ENCODE assay signal across 8 mouse cellular contexts in the genomic region with DNA sequence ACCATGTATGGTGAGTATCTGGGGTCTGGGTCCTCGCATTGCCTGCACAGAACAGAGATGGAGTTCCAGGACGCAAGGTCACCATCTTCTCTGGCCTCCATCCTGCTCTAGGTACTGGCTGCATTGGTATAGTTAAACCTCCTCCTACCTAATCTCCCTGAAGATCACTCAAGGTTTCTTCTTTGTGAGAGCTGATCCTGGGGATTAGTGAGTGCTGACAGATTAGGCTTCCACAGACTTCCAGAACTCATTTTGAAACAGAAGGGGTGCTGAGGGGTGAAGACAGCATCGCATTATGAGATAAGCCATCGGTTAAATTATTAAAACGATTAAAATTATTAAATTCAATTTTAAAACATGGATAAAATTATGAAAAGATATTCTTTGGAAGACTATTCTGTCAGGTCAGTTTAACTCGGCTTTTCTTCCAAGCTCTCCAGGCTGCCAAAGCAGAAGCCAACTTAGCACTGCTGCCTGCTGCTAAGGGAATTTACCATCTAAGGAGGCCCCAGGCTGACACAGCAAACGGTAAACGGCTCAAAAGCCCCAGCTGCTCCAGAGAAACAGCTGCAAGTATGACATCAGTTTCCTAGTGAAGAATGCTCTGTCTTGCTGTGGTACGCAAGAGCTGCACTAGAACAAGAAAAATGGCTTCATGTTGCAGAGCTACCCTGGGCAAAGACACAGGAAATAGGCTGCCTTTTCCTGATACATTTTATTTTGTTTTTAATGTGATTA.
A peak's percentile ranks its signal among the peaks of the same experiment; 100 is the strongest.
DNase-seq lines count a peak whose midpoint lies in the region; ATAC-seq and TF ChIP-seq lines count a peak whose summit lies in the region.
"Had no signal": no experiment of that assay in that cellular context is flagged by ENCODE, and none has a peak within 500 bp of the region (broad histone marks: within the 10 kb centered on the region; RNA-seq: fewer than 3 reads in every experiment).

No protein-coding gene starts in this region.

- 0 out of 2 replicates have a peak, but pooled peaks have one; percentile 26 for TF ChIP-seq POLR2A in thymus, adult 2 months (IDR thresholded peaks at IDR 0.05; ENCODE audit: control insufficient read depth, extremely low read depth, insufficient read depth, low read length, poor library complexity)

- no peaks in the 10 kb centered on the region for H3K9me3 ChIP-seq in neural tube, embryonic 11.5 days (ENCODE audit: control insufficient read depth, low read length)
- H3K9me3 ChIP-seq in intestine, embryonic 16.5 days (ENCODE audit: control insufficient read depth, low read length): no peaks in the 10 kb centered on the region
- H3K9me3 ChIP-seq in midbrain, embryonic 11.5 days (ENCODE audit: control insufficient read depth, low read length): no peaks in the 10 kb centered on the region
- H3K9me3 ChIP-seq: limb, embryonic 12.5 days had no signal

- ATAC-seq in neural tube, embryonic 11.5 days (ENCODE audit: insufficient read depth, low FRiP score, low TSS enrichment): no peak
- ATAC-seq in intestine, embryonic 16.5 days: peak; percentile 91
- peak; percentile 30; the same call in 1 of the 2 replicates for ATAC-seq in midbrain, embryonic 11.5 days (ENCODE audit: low FRiP score)

- no peaks in the 10 kb centered on the region for H3K36me3 ChIP-seq in neural tube, embryonic 11.5 days (ENCODE audit: control insufficient read depth, insufficient read depth, low read length)
- no peaks in the 10 kb centered on the region for H3K36me3 ChIP-seq in intestine, embryonic 16.5 days (ENCODE audit: control insufficient read depth, insufficient read depth, low read length)
- no peaks in the 10 kb centered on the region for H3K36me3 ChIP-seq in midbrain, embryonic 11.5 days (ENCODE audit: control insufficient read depth, insufficient read depth, low read length)
- no peaks in the 10 kb centered on the region for H3K36me3 ChIP-seq in thymus, adult 2 months (ENCODE audit: control insufficient read depth, insufficient read depth, low read length)
- H3K36me3 ChIP-seq: limb, embryonic 12.5 days had no signal

- H3K4me3 ChIP-seq in neural tube, embryonic 11.5 days (ENCODE audit: low read depth, low read length): no peak overlapping the region
- H3K4me3 ChIP-seq in intestine, embryonic 16.5 days (ENCODE audit: low read length): no peak overlapping the region
- H3K4me3 ChIP-seq in midbrain, embryonic 11.5 days (ENCODE audit: low read depth, low read length): no peak overlapping the region
- H3K4me3 ChIP-seq in thymus, adult 2 months (ENCODE audit: control insufficient read depth, insufficient read depth, low read length): peak overlapping the region; percentile 51
- H3K4me3 ChIP-seq: limb, embryonic 12.5 days had no signal

- H3K4me1 ChIP-seq in neural tube, embryonic 11.5 days (ENCODE audit: control insufficient read depth, insufficient read depth, low read length): no peaks in the 10 kb centered on the region
- peaks cover 2% of the 10 kb centered on the region; the same call in 1 of the 2 replicates for H3K4me1 ChIP-seq in intestine, embryonic 16.5 days (ENCODE audit: control insufficient read depth, insufficient read depth, low read length)
- H3K4me1 ChIP-seq in midbrain, embryonic 11.5 days (ENCODE audit: control insufficient read depth, insufficient read depth, low read length): no peaks in the 10 kb centered on the region
- H3K4me1 ChIP-seq in thymus, adult 2 months (replicated peaks; ENCODE audit: control insufficient read depth, insufficient read depth, low read length): peaks cover 25% of the 10 kb centered on the region
- H3K4me1 ChIP-seq: limb, embryonic 12.5 days had no signal

- H3K4me2 ChIP-seq in neural tube, embryonic 11.5 days (ENCODE audit: low read depth): no peak overlapping the region
- no peak overlapping the region for H3K4me2 ChIP-seq in intestine, embryonic 16.5 days (ENCODE audit: low read depth, low read length)
- no peak overlapping the region for H3K4me2 ChIP-seq in midbrain, embryonic 11.5 days
- H3K4me2 ChIP-seq: limb, embryonic 12.5 days had no signal

- TF ChIP-seq CTCF in thymus, adult 2 months (IDR thresholded peaks at IDR 0.05; ENCODE audit: borderline replicate concordance, control insufficient read depth, extremely low read depth, insufficient read depth, low read length, poor library complexity): no peak

- no peak overlapping the region for H3K27ac ChIP-seq in neural tube, embryonic 11.5 days (ENCODE audit: low read depth, low read length)
- H3K27ac ChIP-seq in intestine, embryonic 16.5 days (ENCODE audit: low read length): peak overlapping the region; percentile 31; the same call in 1 of the 2 replicates
- no peak overlapping the region for H3K27ac ChIP-seq in midbrain, embryonic 11.5 days (ENCODE audit: low read depth, low read length)
- H3K27ac ChIP-seq in thymus, adult 2 months (ENCODE audit: control insufficient read depth, insufficient read depth, low read length): peak overlapping the region; percentile 98
- H3K27ac ChIP-seq: limb, embryonic 12.5 days had no signal

- DNase-seq in neural tube, embryonic 11.5 days (ENCODE audit: low spot score): peak; percentile 28
- no peak for DNase-seq in neural tube, embryonic 10.5 days (ENCODE audit: extremely low spot score, low spot score)
- peak; percentile 39 for DNase-seq in gastrocnemius, postnatal 10 days
- no peak for DNase-seq in midbrain, embryonic 11.5 days (ENCODE audit: low spot score, missing footprints)
- peak; percentile 59 for DNase-seq in thymus, adult 2 months
- DNase-seq in ovary, postnatal 14 days (ENCODE audit: low spot score): no peak

- 66% methylated on average over 9 of the region's 9 CpGs for WGBS in neural tube, embryonic 11.5 days
- whole genome bisulfite sequencing in intestine, embryonic 16.5 days: 47% methylated on average over 9 of the region's 9 CpGs
- 50% methylated on average over 9 of the region's 9 CpGs for WGBS in midbrain, embryonic 11.5 days
- 39% methylated on average over 9 of the region's 9 CpGs for WGBS in thymus, adult 2 months

- H3K27me3 ChIP-seq in neural tube, embryonic 11.5 days (ENCODE audit: control insufficient read depth, insufficient read depth, low read length): no peaks in the 10 kb centered on the region
- no peaks in the 10 kb centered on the region for H3K27me3 ChIP-seq in intestine, embryonic 16.5 days (replicated peaks; ENCODE audit: control insufficient read depth, insufficient read depth, low read length)
- no peaks in the 10 kb centered on the region for H3K27me3 ChIP-seq in midbrain, embryonic 11.5 days (ENCODE audit: control insufficient read depth, insufficient read depth, low read length)
- no peaks in the 10 kb centered on the region for H3K27me3 ChIP-seq in thymus, adult 2 months (ENCODE audit: control insufficient read depth, insufficient read depth, low read length)
- H3K27me3 ChIP-seq: limb, embryonic 12.5 days had no signal

- H3K9ac ChIP-seq in neural tube, embryonic 11.5 days (ENCODE audit: low read length): no peak overlapping the region
- H3K9ac ChIP-seq in intestine, embryonic 16.5 days (ENCODE audit: low read depth, low read length): no peak overlapping the region
- H3K9ac ChIP-seq in midbrain, embryonic 11.5 days (ENCODE audit: low read length): no peak overlapping the region
- H3K9ac ChIP-seq: limb, embryonic 12.5 days had no signal

Comparison
In these comparisons a context has a peak if more than half of its experiments do, and no peak if none do; other contexts are left out.
1. DNase-seq: peak in neural tube, embryonic 11.5 days (single experiment), gastrocnemius, postnatal 10 days (single experiment) and thymus, adult 2 months (single experiment); none in neural tube, embryonic 10.5 days (single experiment), midbrain, embryonic 11.5 days (single experiment) and ovary, postnatal 14 days (single experiment).
2. H3K27ac ChIP-seq: peak in intestine, embryonic 16.5 days (single experiment) and thymus, adult 2 months (single experiment); none in neural tube, embryonic 11.5 days (single experiment) and midbrain, embryonic 11.5 days (single experiment).